Mouse (Mus musculus) heart, embryonic 11.5 days (tissue): ENCODE measurements around the gene Map7. TPM values are rescaled to one million over a fixed set of nuclear protein-coding genes. Genes with fewer than 3 reads are reported as not detected.

Experiments used
- ATAC-seq: fragments of 200-750 bp; cut with Nextera tagmentation; replicated peaks from 2 replicates; pipeline ENCODE4 v1.8.0; 2017; ENCODE audit warnings: moderate library complexity; ENCODE audit not compliant: insufficient number of reproducible peaks, low FRiP score, low TSS enrichment
- H3K27ac ChIP-seq: fragments of 300-500 bp; sonication (generic); 2 replicates; pipeline ENCODE4 v1.5.1; 2014; ENCODE audit warnings: mild to moderate bottlenecking, low read depth, low read length
- H3K27me3 ChIP-seq: fragments of 300-500 bp; sonication (generic); 2 replicates; pipeline ENCODE4 v1.6.1; 2014; ENCODE audit warnings: mild to moderate bottlenecking, low read length, mixed read lengths; ENCODE audit not compliant: control insufficient read depth, insufficient read depth
- H3K36me3 ChIP-seq: fragments of 300-500 bp; sonication (generic); 2 replicates; pipeline ENCODE4 v1.6.1; 2014; ENCODE audit warnings: mild to moderate bottlenecking, low read length, moderate library complexity, mixed read lengths; ENCODE audit not compliant: control insufficient read depth, insufficient read depth
- H3K4me1 ChIP-seq: fragments of 300-500 bp; sonication (generic); 2 replicates; pipeline ENCODE4 v1.6.1; 2014; ENCODE audit warnings: low read length; ENCODE audit not compliant: control insufficient read depth, insufficient read depth
- H3K4me2 ChIP-seq: fragments of 300-500 bp; sonication (generic); 2 replicates; pipeline ENCODE4 v1.6.1; 2014; ENCODE audit warnings: mild to moderate bottlenecking, moderate library complexity
- H3K4me3 ChIP-seq: fragments of 300-500 bp; sonication (generic); 2 replicates; pipeline ENCODE4 v1.5.1; 2014; ENCODE audit warnings: low read depth, low read length
- H3K9ac ChIP-seq: fragments of 300-500 bp; sonication (generic); 2 replicates; pipeline ENCODE4 v1.6.1; 2014; ENCODE audit warnings: mild to moderate bottlenecking, low read depth, low read length, moderate library complexity
- H3K9me3 ChIP-seq: fragments of 300-500 bp; sonication (generic); replicated peaks from 2 replicates; pipeline ENCODE4 v1.6.1; 2016; ENCODE audit warnings: low read length; ENCODE audit not compliant: control insufficient read depth
- WGBS: fragments of 180-500 bp; shearing (Covaris S2); extraction: QIAGEN DNeasy Blood & Tissue Kit; methylation state at CpG from one replicate; pipeline ENCODE4 v1.1.7; 2014; ENCODE audit not compliant: insufficient replicate concordance; 5-methylcytosine and 5-hydroxymethylcytosine counted together
- polyA plus RNA-seq: library from polyadenylated mRNA; unstranded; fragments of >200 nt; fragmentation: Nextera tagmentation; extraction: Ambion mirVana; gene quantifications from 2 replicates; pipeline ENCODE4 v1.2.1, GENCODE M21; 2014

The Map7 gene
- polyA plus RNA-seq, 1 experiment from 2014 or later = 3.9 TPM

DNA sequence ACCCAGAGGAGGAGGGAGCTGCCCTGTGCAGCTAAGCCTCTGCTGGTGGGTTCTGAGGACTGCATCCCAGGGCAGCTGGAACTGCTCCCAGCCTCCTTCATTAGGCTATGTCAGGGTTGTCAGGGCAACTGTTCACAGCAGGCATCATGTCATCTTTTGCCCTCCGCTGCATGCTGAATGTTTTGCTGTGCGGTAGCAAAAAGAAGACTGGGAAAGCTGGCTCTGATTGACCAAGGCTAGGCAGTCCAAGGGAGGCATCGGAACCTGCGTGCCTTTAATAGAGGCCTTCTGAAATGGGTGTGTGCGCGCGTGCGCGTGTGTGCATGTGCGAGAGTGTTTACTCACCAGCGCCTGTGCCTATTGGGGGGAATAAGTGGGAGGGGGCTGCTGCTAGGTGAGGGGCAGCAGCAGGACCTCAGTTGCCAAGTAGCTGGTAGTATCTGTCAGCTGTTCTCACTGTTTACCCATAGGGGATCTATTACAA lies 22.4 kb downstream of the Map7 start:
- no peak overlapping the region for H3K9ac ChIP-seq
- ATAC-seq = peak; percentile 78; the same call in 1 of the 2 replicates
- WGBS = 51% methylated on average over 11 of the region's 11 CpGs

GRCm38 (mm10) chr10:20171209-20171608 lies 22.9 kb downstream of the Map7 start:
- H3K27ac ChIP-seq = no peak overlapping the region
- no peaks in the 10 kb centered on the region for H3K9me3 ChIP-seq
- H3K4me2 ChIP-seq = no peak overlapping the region
- peaks cover 7% of the 10 kb centered on the region for H3K4me1 ChIP-seq
- H3K9ac ChIP-seq = no peak overlapping the region
- WGBS = 83% methylated on average over 12 of the region's 12 CpGs
- H3K27me3 ChIP-seq = no peaks in the 10 kb centered on the region
- no peaks in the 10 kb centered on the region for H3K36me3 ChIP-seq
- ATAC-seq = no peak
- no peak overlapping the region for H3K4me3 ChIP-seq

More for the DNA sequence above, 22.4 kb downstream of the Map7 start:
- no peaks in the 10 kb centered on the region for H3K9me3 ChIP-seq
- H3K4me1 ChIP-seq = peaks cover 7% of the 10 kb centered on the region
- peak overlapping the region; percentile 62 for H3K4me2 ChIP-seq
- H3K36me3 ChIP-seq = no peaks in the 10 kb centered on the region
- no peak overlapping the region for H3K27ac ChIP-seq
- no peak overlapping the region for H3K4me3 ChIP-seq
- H3K27me3 ChIP-seq = no peaks in the 10 kb centered on the region

- no peak for ATAC-seq
- Histone ChIP-seq H3K36me3 (no peaks in the 10 kb centered on the region), H3K4me1 (peaks cover 7% of the 10 kb centered on the region), H3K4me3 (no peak overlapping the region), H3K9ac (no peak overlapping the region), H3K27me3 (no peaks in the 10 kb centered on the region), H3K9me3 (no peaks in the 10 kb centered on the region), H3K27ac (no peak overlapping the region), H3K4me2 (no peak overlapping the region)
- WGBS = 47% methylated on average over 4 of the region's 4 CpGs
These were observed 23.5 kb downstream of the Map7 start for GRCm38 (mm10) chr10:20171756-20172155.

DNA sequence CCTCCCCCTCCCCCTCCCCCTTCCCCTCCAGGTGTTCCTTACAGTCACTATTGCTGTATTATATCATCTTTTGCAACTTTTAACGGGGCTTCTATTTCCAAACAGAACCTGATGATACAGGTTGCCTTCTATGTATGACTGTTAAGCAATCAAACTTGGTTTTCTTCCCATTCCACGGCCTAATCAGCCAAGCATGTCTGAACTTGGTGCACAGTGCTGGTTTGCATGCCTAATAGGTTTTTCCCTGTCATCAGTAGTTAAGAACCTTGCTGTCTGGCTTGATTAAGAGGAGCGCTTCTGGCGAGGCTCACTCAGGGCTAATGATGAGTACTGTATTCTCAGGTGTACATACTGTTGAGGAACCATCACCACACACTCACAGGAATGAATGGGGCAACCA lies 25.5 kb downstream of the Map7 start:
- Histone ChIP-seq H3K27ac (no peak overlapping the region), H3K4me3 (no peak overlapping the region), H3K4me1 (peaks cover 9% of the 10 kb centered on the region), H3K9ac (no peak overlapping the region), H3K36me3 (no peaks in the 10 kb centered on the region), H3K4me2 (no peak overlapping the region), H3K27me3 (no peaks in the 10 kb centered on the region), H3K9me3 (no peaks in the 10 kb centered on the region)
- ATAC-seq = no peak
- WGBS = 84% methylated on average over 4 of the region's 4 CpGs

- no peaks in the 10 kb centered on the region for H3K9me3 ChIP-seq
- no peak for ATAC-seq
- 68% methylated on average over 7 of the region's 7 CpGs for whole genome bisulfite sequencing
- H3K4me3 ChIP-seq = no peak overlapping the region
- no peak overlapping the region for H3K9ac ChIP-seq
- H3K27me3 ChIP-seq = no peaks in the 10 kb centered on the region
- H3K4me2 ChIP-seq = no peak overlapping the region
- H3K36me3 ChIP-seq = no peaks in the 10 kb centered on the region
- peaks cover 5% of the 10 kb centered on the region; the same call in 1 of the 2 replicates for H3K4me1 ChIP-seq
- no peak overlapping the region for H3K27ac ChIP-seq
These were observed 27.8 kb downstream of the Map7 start for GRCm38 (mm10) chr10:20176054-20176453.

DNA sequence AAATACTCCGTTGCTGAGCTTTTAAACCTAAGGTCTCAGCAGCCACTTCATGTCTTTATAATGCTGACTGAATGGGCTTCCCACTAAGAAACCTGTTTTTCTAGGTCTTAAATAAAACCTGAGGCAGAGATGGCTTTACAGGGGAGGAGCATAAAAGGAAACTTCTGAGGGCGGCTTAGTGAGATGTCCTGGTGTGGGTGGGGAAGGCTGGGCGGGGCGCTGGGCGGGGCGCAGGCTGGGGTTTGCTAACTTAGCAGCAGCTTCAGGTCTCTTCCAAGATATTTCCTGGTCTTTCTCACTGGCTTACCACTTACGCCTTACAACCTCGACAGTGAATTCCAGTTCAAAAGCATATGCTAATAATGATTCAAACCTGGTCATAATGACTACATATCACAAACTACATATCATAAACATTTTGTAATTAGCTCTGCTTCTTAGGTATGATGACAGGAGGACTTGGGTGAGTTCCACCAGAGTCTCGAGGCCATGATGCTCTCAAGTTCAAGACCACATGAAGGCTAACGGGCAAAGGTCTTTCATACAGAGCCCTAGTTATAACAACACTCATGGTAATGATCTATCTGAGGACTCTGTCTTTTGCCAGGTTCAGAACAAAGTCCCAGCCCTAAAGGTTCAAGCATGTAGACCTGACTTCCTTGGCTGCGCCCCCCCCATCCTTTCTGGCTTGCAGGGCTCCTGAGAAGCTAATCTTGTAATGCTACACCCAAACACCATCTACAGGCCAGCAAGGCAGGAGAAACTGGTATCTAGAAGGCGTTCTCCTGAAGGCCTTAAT lies 30.7 kb downstream of the Map7 start:
- no peak overlapping the region for H3K4me3 ChIP-seq
- no peak for ATAC-seq
- H3K27me3 ChIP-seq = no peaks in the 10 kb centered on the region
- no peak overlapping the region for H3K9ac ChIP-seq
- no peaks in the 10 kb centered on the region for H3K36me3 ChIP-seq
- H3K4me1 ChIP-seq = peaks cover 16% of the 10 kb centered on the region
- H3K27ac ChIP-seq = no peak overlapping the region
- peak overlapping the region; percentile 4 for H3K4me2 ChIP-seq
- WGBS = 31% methylated on average over 12 of the region's 12 CpGs
- H3K9me3 ChIP-seq = no peaks in the 10 kb centered on the region

- Histone ChIP-seq H3K4me3 (no peak overlapping the region), H3K27me3 (no peaks in the 10 kb centered on the region), H3K9ac (no peak overlapping the region), H3K4me2 (peak overlapping the region; percentile 20; the same call in 1 of the 2 replicates), H3K4me1 (peaks cover 16% of the 10 kb centered on the region), H3K9me3 (no peaks in the 10 kb centered on the region), H3K36me3 (no peaks in the 10 kb centered on the region), H3K27ac (no peak overlapping the region)
- ATAC-seq = no peak
- 22% methylated on average over 10 of the region's 10 CpGs for WGBS
These were observed 32.9 kb downstream of the Map7 start for GRCm38 (mm10) chr10:20181198-20181597.

GRCm38 (mm10) chr10:20181680-20182399 lies 33.6 kb downstream of the Map7 start:
- H3K9ac ChIP-seq = no peak overlapping the region; the same call in 1 of the 2 replicates
- H3K4me3 ChIP-seq = no peak overlapping the region
- 48% methylated on average over 11 of the region's 11 CpGs for WGBS

More at GRCm38 (mm10) chr10:20181680-20182399, 33.6 kb downstream of the Map7 start:
- Histone ChIP-seq H3K27me3 (no peaks in the 10 kb centered on the region), H3K36me3 (no peaks in the 10 kb centered on the region), H3K4me1 (peaks cover 16% of the 10 kb centered on the region), H3K9me3 (no peaks in the 10 kb centered on the region), H3K4me2 (no peak overlapping the region; the same call in 1 of the 2 replicates), H3K27ac (no peak overlapping the region)
- no peak for ATAC-seq
